Mouse (Mus musculus): ENCODE measurements around the gene Rdx. TPM values are rescaled to one million over a fixed set of nuclear protein-coding genes. Genes with fewer than 3 reads are reported as not detected.

Gene Rdx
- polyA plus RNA-seq, 1 experiment from 2014 or later, result 162 TPM

GRCm38 (mm10) chr9:52097386-52097785 is 50.4 kb downstream of the Rdx start:
- Histone ChIP-seq H3K4me2 (replicated peaks) (no peak overlapping the region), H3K27ac (replicated peaks) (no peak overlapping the region), H3K36me3 (no peaks in the 10 kb centered on the region), H3K4me1 (0 out of 2 replicates have a peak, but pooled peaks cover under 1% of the 10 kb centered on the region), H3K4me3 (no peak overlapping the region), H3K27me3 (no peaks in the 10 kb centered on the region), H3K9me3 (no peaks in the 10 kb centered on the region), H3K9ac (replicated peaks) (no peak overlapping the region)
- ATAC-seq (ENCODE audit: low FRiP score, low read depth), result no peak
- 6% methylated on average over 1 of the region's 1 CpGs for WGBS

GRCm38 (mm10) chr9:52098600-52098999 is 51.6 kb downstream of the Rdx start:
- 0 out of 2 replicates have a peak, but pooled peaks cover 2% of the 10 kb centered on the region for H3K4me1 ChIP-seq
- H3K27ac ChIP-seq (replicated peaks), result no peak overlapping the region
- no peak overlapping the region for H3K4me2 ChIP-seq (replicated peaks)
- H3K9ac ChIP-seq (replicated peaks), result no peak overlapping the region
- H3K9me3 ChIP-seq, result no peaks in the 10 kb centered on the region
- peak; percentile 82 for ATAC-seq (ENCODE audit: low FRiP score, low read depth)
- H3K36me3 ChIP-seq, result no peaks in the 10 kb centered on the region
- no peaks in the 10 kb centered on the region for H3K27me3 ChIP-seq
- no peak overlapping the region for H3K4me3 ChIP-seq
- WGBS, result under 1% methylated on average over 7 of the region's 7 CpGs

GRCm38 (mm10) chr9:52100426-52100825 is 53.5 kb downstream of the Rdx start:
- no peaks in the 10 kb centered on the region for H3K27me3 ChIP-seq
- no peak overlapping the region for H3K4me2 ChIP-seq (replicated peaks)
- no peaks in the 10 kb centered on the region for H3K36me3 ChIP-seq
- no peak overlapping the region for H3K4me3 ChIP-seq
- no peaks in the 10 kb centered on the region for H3K9me3 ChIP-seq
- WGBS, result 94% methylated on average over 14 of the region's 14 CpGs
- H3K27ac ChIP-seq (replicated peaks), result no peak overlapping the region
- H3K9ac ChIP-seq (replicated peaks), result no peak overlapping the region
- ATAC-seq (ENCODE audit: low FRiP score, low read depth), result no peak
- H3K4me1 ChIP-seq, result 0 out of 2 replicates have a peak, but pooled peaks cover 2% of the 10 kb centered on the region

- H3K4me1 ChIP-seq, result 0 out of 2 replicates have a peak, but pooled peaks cover 2% of the 10 kb centered on the region
- no peaks in the 10 kb centered on the region for H3K27me3 ChIP-seq
- ATAC-seq (ENCODE audit: low FRiP score, low read depth), result no peak
- H3K9ac ChIP-seq (replicated peaks), result no peak overlapping the region
- WGBS, result 79% methylated on average over 13 of the region's 13 CpGs
- no peak overlapping the region for H3K27ac ChIP-seq (replicated peaks)
- no peaks in the 10 kb centered on the region for H3K9me3 ChIP-seq
- no peak overlapping the region for H3K4me3 ChIP-seq
- H3K4me2 ChIP-seq (replicated peaks), result no peak overlapping the region
- no peaks in the 10 kb centered on the region for H3K36me3 ChIP-seq
Measured at GRCm38 (mm10) chr9:52102060-52102844, 55.3 kb downstream of the Rdx start.

- 83% methylated on average over 9 of the region's 9 CpGs for WGBS
- Histone ChIP-seq H3K4me3 (no peak overlapping the region), H3K4me1 (0 out of 2 replicates have a peak, but pooled peaks cover 2% of the 10 kb centered on the region), H3K36me3 (no peaks in the 10 kb centered on the region), H3K9me3 (no peaks in the 10 kb centered on the region), H3K4me2 (replicated peaks) (no peak overlapping the region), H3K27ac (replicated peaks) (no peak overlapping the region), H3K9ac (replicated peaks) (no peak overlapping the region), H3K27me3 (no peaks in the 10 kb centered on the region)
- no peak for ATAC-seq (ENCODE audit: low FRiP score, low read depth)
Measured at GRCm38 (mm10) chr9:52103448-52104224, 56.7 kb downstream of the Rdx start.

- no peaks in the 10 kb centered on the region for H3K27me3 ChIP-seq
- H3K4me1 ChIP-seq, result 0 out of 2 replicates have a peak, but pooled peaks cover 2% of the 10 kb centered on the region
- H3K9ac ChIP-seq (replicated peaks), result no peak overlapping the region
- ATAC-seq (ENCODE audit: low FRiP score, low read depth), result no peak
- H3K27ac ChIP-seq (replicated peaks), result no peak overlapping the region
- no peak overlapping the region for H3K4me3 ChIP-seq
- H3K36me3 ChIP-seq, result no peaks in the 10 kb centered on the region
- WGBS, result 84% methylated on average over 8 of the region's 8 CpGs
- H3K4me2 ChIP-seq (replicated peaks), result no peak overlapping the region
- H3K9me3 ChIP-seq, result no peaks in the 10 kb centered on the region
Measured at GRCm38 (mm10) chr9:52104225-52104615, 57.2 kb downstream of the Rdx start.

GRCm38 (mm10) chr9:52105423-52105822 is 58.5 kb downstream of the Rdx start:
- Histone ChIP-seq H3K36me3 (peaks cover 6% of the 10 kb centered on the region; the same call in 1 of the 2 replicates), H3K27me3 (no peaks in the 10 kb centered on the region), H3K9ac (replicated peaks) (no peak overlapping the region), H3K9me3 (no peaks in the 10 kb centered on the region), H3K4me1 (0 out of 2 replicates have a peak, but pooled peaks cover 2% of the 10 kb centered on the region), H3K4me2 (replicated peaks) (no peak overlapping the region), H3K4me3 (no peak overlapping the region), H3K27ac (replicated peaks) (no peak overlapping the region)
- no peak for ATAC-seq (ENCODE audit: low FRiP score, low read depth)
- WGBS, result 88% methylated on average over 6 of the region's 6 CpGs

GRCm38 (mm10) chr9:52107161-52107560 is 60.2 kb downstream of the Rdx start:
- no peaks in the 10 kb centered on the region for H3K27me3 ChIP-seq
- peaks cover 15% of the 10 kb centered on the region; the same call in 1 of the 2 replicates for H3K36me3 ChIP-seq
- no peak for ATAC-seq (ENCODE audit: low FRiP score, low read depth)
- H3K4me3 ChIP-seq, result no peak overlapping the region
- no peak overlapping the region for H3K4me2 ChIP-seq (replicated peaks)
- no peak overlapping the region for H3K9ac ChIP-seq (replicated peaks)
- no peak overlapping the region for H3K27ac ChIP-seq (replicated peaks)
- H3K4me1 ChIP-seq, result 0 out of 2 replicates have a peak, but pooled peaks cover 2% of the 10 kb centered on the region
- 92% methylated on average over 3 of the region's 3 CpGs for WGBS
- no peaks in the 10 kb centered on the region for H3K9me3 ChIP-seq

GRCm38 (mm10) chr9:52110738-52111137 is 63.8 kb downstream of the Rdx start:
- Histone ChIP-seq H3K4me2 (replicated peaks) (no peak overlapping the region), H3K4me1 (no peaks in the 10 kb centered on the region), H3K27ac (replicated peaks) (no peak overlapping the region), H3K9me3 (no peaks in the 10 kb centered on the region), H3K9ac (replicated peaks) (no peak overlapping the region), H3K36me3 (peaks cover 25% of the 10 kb centered on the region), H3K27me3 (no peaks in the 10 kb centered on the region), H3K4me3 (no peak overlapping the region)
- WGBS, result 84% methylated on average over 3 of the region's 3 CpGs
- no peak for ATAC-seq (ENCODE audit: low FRiP score, low read depth)

- H3K4me2 ChIP-seq (replicated peaks), result no peak overlapping the region
- peaks cover 43% of the 10 kb centered on the region for H3K36me3 ChIP-seq
- no peak overlapping the region for H3K4me3 ChIP-seq
- no peaks in the 10 kb centered on the region for H3K9me3 ChIP-seq
- ATAC-seq (ENCODE audit: low FRiP score, low read depth), result no peak
- no peaks in the 10 kb centered on the region for H3K27me3 ChIP-seq
- H3K4me1 ChIP-seq, result no peaks in the 10 kb centered on the region
- 90% methylated on average over 5 of the region's 5 CpGs for WGBS
- no peak overlapping the region for H3K27ac ChIP-seq (replicated peaks)
- no peak overlapping the region for H3K9ac ChIP-seq (replicated peaks)
Measured at GRCm38 (mm10) chr9:52113091-52113490, 66.1 kb downstream of the Rdx start.

GRCm38 (mm10) chr9:52119212-52119611 is 72.2 kb downstream of the Rdx start:
- H3K27ac ChIP-seq (replicated peaks), result no peak overlapping the region
- ATAC-seq (ENCODE audit: low FRiP score, low read depth), result no peak
- no peak overlapping the region for H3K4me3 ChIP-seq
- H3K4me2 ChIP-seq (replicated peaks), result no peak overlapping the region
- H3K9me3 ChIP-seq, result no peaks in the 10 kb centered on the region
- H3K36me3 ChIP-seq, result peaks cover 57% of the 10 kb centered on the region
- no peaks in the 10 kb centered on the region for H3K4me1 ChIP-seq
- H3K27me3 ChIP-seq, result no peaks in the 10 kb centered on the region
- H3K9ac ChIP-seq (replicated peaks), result no peak overlapping the region
- WGBS, result 97% methylated on average over 4 of the region's 4 CpGs

GRCm38 (mm10) chr9:52125225-52125624 is 78.3 kb downstream of the Rdx start:
- 94% methylated on average over 6 of the region's 6 CpGs for WGBS

More at GRCm38 (mm10) chr9:52125225-52125624, 78.3 kb downstream of the Rdx start:
- peaks cover 24% of the 10 kb centered on the region for H3K36me3 ChIP-seq
- no peak overlapping the region for H3K27ac ChIP-seq (replicated peaks)
- no peaks in the 10 kb centered on the region for H3K9me3 ChIP-seq
- no peak overlapping the region for H3K9ac ChIP-seq (replicated peaks)
- no peaks in the 10 kb centered on the region for H3K27me3 ChIP-seq
- no peak for ATAC-seq (ENCODE audit: low FRiP score, low read depth)
- no peaks in the 10 kb centered on the region for H3K4me1 ChIP-seq
- no peak overlapping the region for H3K4me3 ChIP-seq
- no peak overlapping the region for H3K4me2 ChIP-seq (replicated peaks)
